Comparison of ENCODE assay signal across 9 mouse cellular contexts in genomic region chr6:87399137-87399536, GRCm38 (mm10). TPM values are rescaled to one million over a fixed set of nuclear protein-coding genes. Genes with fewer than 3 reads are reported as not detected.
DNase-seq lines count a peak whose midpoint lies in the region; ATAC-seq and TF ChIP-seq lines count a peak whose summit lies in the region.
"Had no signal": no experiment of that assay in that cellular context is flagged by ENCODE, and none has a peak within 500 bp of the region (broad histone marks: within the 10 kb centered on the region; RNA-seq: fewer than 3 reads in every experiment).

No protein-coding gene starts in this region.

- H3K36me3 ChIP-seq in hindbrain, embryonic 10.5 days, result no peaks in the 10 kb centered on the region
- H3K36me3 ChIP-seq in hindbrain, embryonic 13.5 days, result no peaks in the 10 kb centered on the region
- H3K36me3 ChIP-seq in neural tube, embryonic 15.5 days, result no peaks in the 10 kb centered on the region
- no peaks in the 10 kb centered on the region for H3K36me3 ChIP-seq in thymus, adult 2 months (ENCODE audit: control insufficient read depth, insufficient read depth, low read length)
- H3K36me3 ChIP-seq: embryonic facial prominence, embryonic 15.5 days had no signal

- intact Hi-C loops in left cerebral cortex, postnatal 4 days (cut with DNase I), result loop anchor here (5.0 to 10.0 kb wide), 2 partner anchors 123 to 276 kb away; partner anchors contain the start of gene Aplf

- no peak overlapping the region for H3K27ac ChIP-seq in hindbrain, embryonic 10.5 days
- no peak overlapping the region for H3K27ac ChIP-seq in hindbrain, embryonic 13.5 days
- no peak overlapping the region for H3K27ac ChIP-seq in neural tube, embryonic 15.5 days (replicated peaks)
- H3K27ac ChIP-seq in thymus, adult 2 months (ENCODE audit: control insufficient read depth, insufficient read depth, low read length), result peak overlapping the region; percentile 41
- H3K27ac ChIP-seq: embryonic facial prominence, embryonic 15.5 days had no signal

- no peak for TF ChIP-seq POLR2A in thymus, adult 2 months (IDR thresholded peaks at IDR 0.05; ENCODE audit: control insufficient read depth, extremely low read depth, insufficient read depth, low read length, poor library complexity)

- 3% methylated on average over 5 of the region's 5 CpGs for WGBS in hindbrain, embryonic 10.5 days
- 2% methylated on average over 5 of the region's 5 CpGs for WGBS in hindbrain, embryonic 13.5 days
- WGBS in neural tube, embryonic 15.5 days, result 1% methylated on average over 5 of the region's 5 CpGs
- WGBS in thymus, adult 2 months, result under 1% methylated on average over 5 of the region's 5 CpGs

- no peaks in the 10 kb centered on the region for H3K9me3 ChIP-seq in hindbrain, embryonic 10.5 days
- H3K9me3 ChIP-seq in hindbrain, embryonic 13.5 days, result no peaks in the 10 kb centered on the region
- no peaks in the 10 kb centered on the region for H3K9me3 ChIP-seq in neural tube, embryonic 15.5 days (replicated peaks)
- H3K9me3 ChIP-seq: embryonic facial prominence, embryonic 15.5 days had no signal

- peaks cover 6% of the 10 kb centered on the region for H3K4me1 ChIP-seq in hindbrain, embryonic 10.5 days (replicated peaks)
- H3K4me1 ChIP-seq in hindbrain, embryonic 13.5 days (replicated peaks), result peaks cover 5% of the 10 kb centered on the region; the same call in 1 of the 2 replicates
- no peaks in the 10 kb centered on the region; the same call in 1 of the 2 replicates for H3K4me1 ChIP-seq in neural tube, embryonic 15.5 days
- H3K4me1 ChIP-seq in thymus, adult 2 months (replicated peaks; ENCODE audit: control insufficient read depth, insufficient read depth, low read length), result peaks cover 4% of the 10 kb centered on the region
- H3K4me1 ChIP-seq: embryonic facial prominence, embryonic 15.5 days had no signal

- H3K27me3 ChIP-seq in hindbrain, embryonic 10.5 days (ENCODE audit: insufficient read depth, poor library complexity, severe bottlenecking), result no peaks in the 10 kb centered on the region
- no peaks in the 10 kb centered on the region for H3K27me3 ChIP-seq in hindbrain, embryonic 13.5 days
- no peaks in the 10 kb centered on the region for H3K27me3 ChIP-seq in neural tube, embryonic 15.5 days (replicated peaks)
- H3K27me3 ChIP-seq in thymus, adult 2 months (ENCODE audit: control insufficient read depth, insufficient read depth, low read length), result no peaks in the 10 kb centered on the region
- H3K27me3 ChIP-seq: embryonic facial prominence, embryonic 15.5 days had no signal

- no peak overlapping the region for H3K4me2 ChIP-seq in hindbrain, embryonic 13.5 days
- no peak overlapping the region for H3K4me2 ChIP-seq in neural tube, embryonic 15.5 days
- H3K4me2 ChIP-seq: embryonic facial prominence, embryonic 15.5 days had no signal

- TF ChIP-seq CTCF in thymus, adult 2 months (IDR thresholded peaks at IDR 0.05; ENCODE audit: borderline replicate concordance, control insufficient read depth, extremely low read depth, insufficient read depth, low read length, poor library complexity), result peak; percentile 59; the same call in 1 of the 2 replicates

- ATAC-seq in hindbrain, embryonic 13.5 days (ENCODE audit: low FRiP score), result no peak
- ATAC-seq in hematopoietic stem cell, adult 5-6 weeks (replicated peaks in 1 of 2; ENCODE audit: insufficient read depth in 1 of 2, low FRiP score in 2 of 2, low TSS enrichment in 1 of 2, low read depth in 1 of 2, poor library complexity in 2 of 2, severe bottlenecking in 2 of 2), result peak; percentile 63 to 80
- ATAC-seq in neural tube, embryonic 15.5 days (ENCODE audit: low FRiP score), result peak; percentile 31; the same call in 1 of the 2 replicates

- no peak overlapping the region for H3K4me3 ChIP-seq in hindbrain, embryonic 10.5 days
- H3K4me3 ChIP-seq in hindbrain, embryonic 13.5 days, result no peak overlapping the region
- H3K4me3 ChIP-seq in neural tube, embryonic 15.5 days (replicated peaks), result no peak overlapping the region
- no peak overlapping the region for H3K4me3 ChIP-seq in thymus, adult 2 months (ENCODE audit: control insufficient read depth, insufficient read depth, low read length)
- H3K4me3 ChIP-seq: embryonic facial prominence, embryonic 15.5 days had no signal

- H3K9ac ChIP-seq in hindbrain, embryonic 13.5 days, result no peak overlapping the region
- H3K9ac ChIP-seq in neural tube, embryonic 15.5 days (replicated peaks), result no peak overlapping the region
- H3K9ac ChIP-seq: embryonic facial prominence, embryonic 15.5 days had no signal

- peak; percentile 76 for DNase-seq in hindbrain, embryonic 10.5 days (ENCODE audit: low spot score)
- DNase-seq in adrenal gland, adult 2 months, result peak; percentile 54
- peak; percentile 84 for DNase-seq in embryo, embryonic 11 days
- DNase-seq in left cerebral cortex, postnatal 4 days, result peak; percentile 77
- peak; percentile 84 for DNase-seq in thymus, adult 2 months

RNA-seq across cellular contexts. Expression of gene Gkn3, which starts 10.4 kb away (rescaled TPM):
- polyA plus RNA-seq in hindbrain, embryonic 10.5 days (2016; fragmentation: Nextera tagmentation; extraction: Ambion mirVana), result not detected in 2 replicates
- polyA plus RNA-seq in hindbrain, embryonic 13.5 days (2015; fragmentation: Nextera tagmentation; extraction: Ambion mirVana), result 0.23 and 0.40 TPM in 2 replicates
- total RNA-seq in adrenal gland, adult 2 months (2021), result under 1 TPM; 0.58 to 0.59 TPM
- 0.28 and 0.69 TPM in 2 replicates for polyA plus RNA-seq in adrenal gland, adult 2 months (2012; rRNA removed)
- 2.5 TPM in 1 of 2 replicates, not detected in the other for total RNA-seq in hematopoietic stem cell, adult 5-6 weeks (2017)
- 1 to 10 TPM in 1 of 2 experiments, under 1 TPM in 1; 0.87 to 2.0 TPM for total RNA-seq in left cerebral cortex, postnatal 4 days (2021)
- 0.42 and 0.57 TPM in 2 replicates for polyA plus RNA-seq in neural tube, embryonic 15.5 days (2015; fragmentation: Nextera tagmentation; extraction: Ambion mirVana)
- polyA plus RNA-seq in thymus, adult 2 months (2012; rRNA removed), result 0.69 and 0.96 TPM in 2 replicates

RNA-seq across cellular contexts. Expression of gene Gkn2, which starts 26.0 kb away (rescaled TPM):
- not detected in 2 replicates for polyA plus RNA-seq in hindbrain, embryonic 10.5 days (2016; fragmentation: Nextera tagmentation; extraction: Ambion mirVana)
- not detected in 2 replicates for polyA plus RNA-seq in hindbrain, embryonic 13.5 days (2015; fragmentation: Nextera tagmentation; extraction: Ambion mirVana)
- total RNA-seq in adrenal gland, adult 2 months (2021), result not detected
- polyA plus RNA-seq in adrenal gland, adult 2 months (2012; rRNA removed), result 1.8 TPM in 1 of 2 replicates, not detected in the other
- not detected in 2 replicates for total RNA-seq in hematopoietic stem cell, adult 5-6 weeks (2017)
- not detected for total RNA-seq in left cerebral cortex, postnatal 4 days (2021)
- polyA plus RNA-seq in neural tube, embryonic 15.5 days (2015; fragmentation: Nextera tagmentation; extraction: Ambion mirVana), result not detected in 2 replicates
- polyA plus RNA-seq in thymus, adult 2 months (2012; rRNA removed), result 0.40 TPM in 1 of 2 replicates, not detected in the other
- polyA plus RNA-seq: embryonic facial prominence, embryonic 15.5 days had no signal

RNA-seq across cellular contexts. Expression of gene Bmp10, which starts 29.7 kb away (rescaled TPM):
- polyA plus RNA-seq in hindbrain, embryonic 10.5 days (2016; fragmentation: Nextera tagmentation; extraction: Ambion mirVana), result not detected in 2 replicates
- polyA plus RNA-seq in hindbrain, embryonic 13.5 days (2015; fragmentation: Nextera tagmentation; extraction: Ambion mirVana), result not detected in 2 replicates
- total RNA-seq in adrenal gland, adult 2 months (2021), result not detected
- polyA plus RNA-seq in adrenal gland, adult 2 months (2012; rRNA removed), result not detected in 2 replicates
- total RNA-seq in hematopoietic stem cell, adult 5-6 weeks (2017), result not detected in 2 replicates
- under 1 TPM in 1 of 2 experiments, not detected in 1; 0.12 TPM for total RNA-seq in left cerebral cortex, postnatal 4 days (2021)
- not detected in 2 replicates for polyA plus RNA-seq in neural tube, embryonic 15.5 days (2015; fragmentation: Nextera tagmentation; extraction: Ambion mirVana)
- polyA plus RNA-seq in thymus, adult 2 months (2012; rRNA removed), result 0.08 and 4.8 TPM in 2 replicates
- polyA plus RNA-seq: embryonic facial prominence, embryonic 15.5 days had no signal

RNA-seq across cellular contexts. Expression of gene Gkn1, which starts 48.4 kb away (rescaled TPM):
- not detected in 2 replicates for polyA plus RNA-seq in hindbrain, embryonic 10.5 days (2016; fragmentation: Nextera tagmentation; extraction: Ambion mirVana)
- not detected in 2 replicates for polyA plus RNA-seq in hindbrain, embryonic 13.5 days (2015; fragmentation: Nextera tagmentation; extraction: Ambion mirVana)
- total RNA-seq in adrenal gland, adult 2 months (2021), result not detected
- polyA plus RNA-seq in adrenal gland, adult 2 months (2012; rRNA removed), result 0.16 and 3.5 TPM in 2 replicates
- total RNA-seq in hematopoietic stem cell, adult 5-6 weeks (2017), result not detected in 2 replicates
- total RNA-seq in left cerebral cortex, postnatal 4 days (2021), result not detected
- not detected in 2 replicates for polyA plus RNA-seq in neural tube, embryonic 15.5 days (2015; fragmentation: Nextera tagmentation; extraction: Ambion mirVana)
- polyA plus RNA-seq in thymus, adult 2 months (2012; rRNA removed), result 0.52 and 0.75 TPM in 2 replicates
